Mouse (Mus musculus): ENCODE measurements around the gene Tmem274. TPM values are rescaled to one million over a fixed set of nuclear protein-coding genes. Genes with fewer than 3 reads are reported as not detected.
"Not testable (repeated sequence)": the region's sequence is repeated elsewhere in the genome, so short reads cannot be mapped to it uniquely, and the experiment has no call there.

Gene Tmem274
- polyA plus RNA-seq, 1 experiment from 2014 or later, result not detected

- H3K9ac ChIP-seq, result no peak overlapping the region
- DNase-seq, result peak; percentile 27
- WGBS, result 66% methylated on average over 6 of the region's 6 CpGs
- H3K36me3 ChIP-seq (ENCODE audit: insufficient read depth), result no peaks in the 10 kb centered on the region
- H3K27me3 ChIP-seq (ENCODE audit: insufficient read depth, low read length), result no peaks in the 10 kb centered on the region
- H3K4me3 ChIP-seq (ENCODE audit: low read depth, low read length), result no peak overlapping the region
- no peak for TF ChIP-seq CTCF (IDR thresholded peaks at IDR 0.05; ENCODE audit: low read depth)
- no peak overlapping the region for H3K27ac ChIP-seq (ENCODE audit: low read depth)
- ATAC-seq (ENCODE audit: insufficient read depth), result no peak
- no peak overlapping the region for H3K4me2 ChIP-seq
- no peaks in the 10 kb centered on the region for H3K9me3 ChIP-seq (ENCODE audit: low read depth, low read length)
- no peaks in the 10 kb centered on the region for H3K4me1 ChIP-seq (ENCODE audit: insufficient read depth)
These were observed 19.2 kb upstream of the Tmem274 start for GRCm38 (mm10) chr4:149457831-149458430.

GRCm38 (mm10) chr4:149458526-149458925, 18.7 kb upstream of the Tmem274 start:
- H3K4me1 ChIP-seq (ENCODE audit: insufficient read depth), result no peaks in the 10 kb centered on the region
- DNase-seq, result no peak
- H3K4me2 ChIP-seq, result no peak overlapping the region
- no peak overlapping the region for H3K9ac ChIP-seq
- no peak overlapping the region for H3K4me3 ChIP-seq (ENCODE audit: low read depth, low read length)
- H3K9me3 ChIP-seq (ENCODE audit: low read depth, low read length), result no peaks in the 10 kb centered on the region
- no peaks in the 10 kb centered on the region for H3K36me3 ChIP-seq (ENCODE audit: insufficient read depth)
- no peak overlapping the region for H3K27ac ChIP-seq (ENCODE audit: low read depth)
- WGBS, result 67% methylated on average over 5 of the region's 5 CpGs
- ATAC-seq (ENCODE audit: insufficient read depth), result no peak
- no peaks in the 10 kb centered on the region for H3K27me3 ChIP-seq (ENCODE audit: insufficient read depth, low read length)
- no peak for TF ChIP-seq CTCF (IDR thresholded peaks at IDR 0.05; ENCODE audit: low read depth)

GRCm38 (mm10) chr4:149459425-149459824, 17.8 kb upstream of the Tmem274 start:
- no peak for TF ChIP-seq CTCF (IDR thresholded peaks at IDR 0.05; ENCODE audit: low read depth)
- no peak overlapping the region for H3K4me3 ChIP-seq (ENCODE audit: low read depth, low read length)
- no peaks in the 10 kb centered on the region for H3K4me1 ChIP-seq (ENCODE audit: insufficient read depth)
- no peaks in the 10 kb centered on the region for H3K27me3 ChIP-seq (ENCODE audit: insufficient read depth, low read length)
- no peaks in the 10 kb centered on the region for H3K36me3 ChIP-seq (ENCODE audit: insufficient read depth)
- H3K4me2 ChIP-seq, result no peak overlapping the region
- ATAC-seq (ENCODE audit: insufficient read depth), result no peak
- WGBS, result 76% methylated on average over 1 of the region's 1 CpGs
- no peak overlapping the region for H3K9ac ChIP-seq
- H3K27ac ChIP-seq (ENCODE audit: low read depth), result no peak overlapping the region
- no peak for DNase-seq
- H3K9me3 ChIP-seq (ENCODE audit: low read depth, low read length), result no peaks in the 10 kb centered on the region

DNA sequence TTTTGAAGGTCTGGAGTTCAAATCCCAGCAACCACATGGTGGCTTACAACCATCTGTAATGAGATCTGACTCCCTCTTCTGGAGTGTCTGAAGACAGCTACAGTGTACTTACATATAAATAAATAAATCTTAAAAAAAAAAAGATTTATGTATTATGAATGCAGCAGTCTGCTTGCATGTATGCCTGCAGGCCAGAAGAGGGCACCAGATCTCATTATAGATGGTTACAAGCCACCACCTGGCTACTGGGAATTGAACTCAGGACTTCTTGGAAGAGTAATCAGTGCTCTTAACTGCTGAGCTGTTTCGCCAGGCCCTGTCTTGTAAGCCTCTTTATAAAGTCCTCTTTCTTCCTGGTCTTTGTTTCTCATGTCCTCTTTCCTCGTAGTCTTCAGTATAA, 16.7 kb upstream of the Tmem274 start:
- H3K27ac ChIP-seq (ENCODE audit: low read depth); H3K4me2 ChIP-seq; DNase-seq; H3K4me3 ChIP-seq (ENCODE audit: low read depth, low read length); ATAC-seq (ENCODE audit: insufficient read depth); H3K9ac ChIP-seq; H3K27me3 ChIP-seq (ENCODE audit: insufficient read depth, low read length); H3K36me3 ChIP-seq (ENCODE audit: insufficient read depth); H3K9me3 ChIP-seq (ENCODE audit: low read depth, low read length); H3K4me1 ChIP-seq (ENCODE audit: insufficient read depth): not testable (repeated sequence)
- WGBS, result 90% methylated on average over 2 of the region's 2 CpGs
- TF ChIP-seq CTCF (IDR thresholded peaks at IDR 0.05; ENCODE audit: low read depth), result peak; percentile 30; the same call in 1 of the 2 replicates

GRCm38 (mm10) chr4:149461579-149462304, 15.4 kb upstream of the Tmem274 start:
- peak; percentile 29 for DNase-seq
- TF ChIP-seq CTCF (IDR thresholded peaks at IDR 0.05; ENCODE audit: low read depth), result no peak
- H3K9ac ChIP-seq, result no peak overlapping the region
- no peaks in the 10 kb centered on the region for H3K4me1 ChIP-seq (ENCODE audit: insufficient read depth)
- ATAC-seq (ENCODE audit: insufficient read depth), result no peak
- H3K27ac ChIP-seq (ENCODE audit: low read depth), result no peak overlapping the region
- no peaks in the 10 kb centered on the region for H3K36me3 ChIP-seq (ENCODE audit: insufficient read depth)
- no peaks in the 10 kb centered on the region for H3K9me3 ChIP-seq (ENCODE audit: low read depth, low read length)
- H3K4me2 ChIP-seq, result no peak overlapping the region
- WGBS, result 56% methylated on average over 7 of the region's 7 CpGs
- no peaks in the 10 kb centered on the region for H3K27me3 ChIP-seq (ENCODE audit: insufficient read depth, low read length)
- H3K4me3 ChIP-seq (ENCODE audit: low read depth, low read length), result no peak overlapping the region

- TF ChIP-seq CTCF (IDR thresholded peaks at IDR 0.05; ENCODE audit: low read depth), result no peak
- no peak for DNase-seq
- WGBS, result 70% methylated on average over 6 of the region's 6 CpGs
- Histone ChIP-seq H3K4me2 (no peak overlapping the region), H3K9me3 (ENCODE audit: low read depth, low read length) (no peaks in the 10 kb centered on the region), H3K4me1 (ENCODE audit: insufficient read depth) (no peaks in the 10 kb centered on the region), H3K27ac (ENCODE audit: low read depth) (no peak overlapping the region), H3K9ac (no peak overlapping the region), H3K4me3 (ENCODE audit: low read depth, low read length) (no peak overlapping the region), H3K27me3 (ENCODE audit: insufficient read depth, low read length) (no peaks in the 10 kb centered on the region), H3K36me3 (ENCODE audit: insufficient read depth) (0 out of 2 replicates have a peak, but pooled peaks cover 2% of the 10 kb centered on the region)
- ATAC-seq (ENCODE audit: insufficient read depth), result no peak
These were observed 14.7 kb upstream of the Tmem274 start for GRCm38 (mm10) chr4:149462305-149462971.

- TF ChIP-seq CTCF (IDR thresholded peaks at IDR 0.05; ENCODE audit: low read depth), result no peak
- ATAC-seq (ENCODE audit: insufficient read depth), result no peak
- Histone ChIP-seq H3K27ac (ENCODE audit: low read depth) (no peak overlapping the region), H3K4me2 (no peak overlapping the region), H3K36me3 (ENCODE audit: insufficient read depth) (0 out of 2 replicates have a peak, but pooled peaks cover 8% of the 10 kb centered on the region), H3K9me3 (ENCODE audit: low read depth, low read length) (no peaks in the 10 kb centered on the region), H3K9ac (no peak overlapping the region), H3K4me3 (ENCODE audit: low read depth, low read length) (no peak overlapping the region), H3K27me3 (ENCODE audit: insufficient read depth, low read length) (no peaks in the 10 kb centered on the region), H3K4me1 (ENCODE audit: insufficient read depth) (no peaks in the 10 kb centered on the region)
- no peak for DNase-seq
- 63% methylated on average over 6 of the region's 6 CpGs for WGBS
These were observed 13.7 kb upstream of the Tmem274 start for GRCm38 (mm10) chr4:149463435-149463950.
